Mouse (Mus musculus): ENCODE data around the gene Nudt21. TPM values are rescaled to one million over a fixed set of nuclear protein-coding genes. Genes with fewer than 3 reads are reported as not detected.

Nudt21 gene
- not detected in 2 replicates for polyA plus RNA-seq (2012; ENCODE audit: insufficient read depth, insufficient read length, low replicate concordance, missing spikeins)

DNA sequence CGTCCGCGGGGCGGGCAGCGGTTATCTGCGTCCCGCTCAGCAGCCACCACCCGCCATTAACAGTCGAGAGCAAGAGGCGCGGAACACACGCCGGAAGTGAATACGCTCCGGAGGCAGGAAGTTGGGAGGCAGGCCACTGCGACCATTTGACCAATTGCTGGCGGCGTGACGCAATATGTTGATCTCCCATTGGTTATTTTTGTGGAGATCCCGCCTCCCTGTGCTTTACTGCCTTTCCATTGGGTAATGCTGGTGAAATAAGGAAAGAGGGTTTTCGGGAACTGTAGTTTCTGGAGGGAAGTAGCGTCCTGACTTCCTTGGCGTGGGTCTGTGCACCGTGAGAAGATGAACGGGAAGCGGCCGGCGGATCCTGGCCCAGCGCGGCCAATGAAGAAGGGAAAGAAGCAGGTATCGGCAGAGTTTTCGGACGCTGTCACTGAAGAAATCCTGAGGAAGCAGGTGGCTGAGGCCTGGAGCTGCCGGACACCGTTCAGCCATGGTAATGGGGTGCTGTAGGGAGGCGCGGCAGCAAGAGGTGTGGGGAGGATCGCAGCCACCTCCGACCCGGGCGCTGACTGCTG is at the start of gene Nudt21, which contains the start of gene Ogfod1:
TSS of gene Nudt21 (minus strand) at position 88 of the 581 bp plus-strand sequence.
TSS of gene Ogfod1 (plus strand) at position 255 of the 581 bp plus-strand sequence.
- H3K27ac ChIP-seq (ENCODE audit: insufficient read depth, low read depth, low read length): 0 out of 2 replicates have a peak within 1 kb of the TSS, but pooled peaks have one; percentile 12
- H3K4me1 ChIP-seq (ENCODE audit: control insufficient read depth, insufficient read depth, low read length): peaks cover 3% of the 10 kb centered on the region
- peak within 1 kb of the TSS; percentile 90 for H3K4me3 ChIP-seq (ENCODE audit: insufficient read depth, low read depth, low read length)
- TF ChIP-seq POLR2A (IDR thresholded peaks at IDR 0.05; ENCODE audit: insufficient read depth, low read depth, low read length): peak; percentile 37; the same call in 1 of the 2 replicates
- TF ChIP-seq CTCF (IDR thresholded peaks at IDR 0.05; ENCODE audit: insufficient read depth, low read depth, low read length): no peak
- under 1% methylated on average over 41 of the region's 41 CpGs for WGBS

DNA sequence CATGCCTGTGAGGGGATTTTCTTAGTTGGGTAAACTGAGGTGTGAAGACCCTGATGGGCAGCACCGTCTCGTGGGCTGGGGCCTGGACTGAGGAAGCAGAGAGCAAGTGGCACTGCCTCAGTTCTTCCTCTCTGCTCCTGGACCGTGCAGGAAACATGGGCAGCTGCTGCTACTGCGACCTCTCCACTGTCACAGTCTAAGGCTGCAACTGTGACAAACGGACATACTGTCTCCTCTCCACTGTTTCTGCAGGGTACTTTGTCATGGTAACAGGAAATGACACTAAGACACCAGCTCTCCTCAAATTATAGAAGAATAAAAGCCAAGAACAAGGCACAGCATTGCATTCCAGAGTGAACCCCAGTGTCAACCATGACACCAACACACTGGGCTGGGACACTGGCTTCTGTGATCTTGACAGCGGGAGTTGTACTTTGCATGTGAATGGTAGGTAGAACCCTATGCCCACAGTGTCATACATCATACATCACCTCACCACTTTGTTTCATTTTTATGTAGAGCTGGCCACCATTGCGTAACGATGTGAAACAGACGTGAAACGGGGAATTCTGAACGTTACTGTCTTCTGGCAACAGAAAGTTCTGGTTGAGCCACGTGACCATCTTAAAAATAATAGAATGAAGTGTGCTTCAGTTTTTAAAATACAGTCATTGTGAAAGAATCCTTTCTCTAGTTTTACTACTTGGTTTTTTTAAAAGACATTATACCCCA is 39.8 kb upstream of the Nudt21 start:
- no peak overlapping the region for H3K27ac ChIP-seq (ENCODE audit: insufficient read depth, low read depth, low read length)
- 88% methylated on average over 12 of the region's 12 CpGs for WGBS
- H3K4me3 ChIP-seq (ENCODE audit: insufficient read depth, low read depth, low read length): no peak overlapping the region
- no peaks in the 10 kb centered on the region for H3K4me1 ChIP-seq (ENCODE audit: control insufficient read depth, insufficient read depth, low read length)
- TF ChIP-seq POLR2A (IDR thresholded peaks at IDR 0.05; ENCODE audit: insufficient read depth, low read depth, low read length) (no peak), CTCF (IDR thresholded peaks at IDR 0.05; ENCODE audit: insufficient read depth, low read depth, low read length) (no peak)

DNA sequence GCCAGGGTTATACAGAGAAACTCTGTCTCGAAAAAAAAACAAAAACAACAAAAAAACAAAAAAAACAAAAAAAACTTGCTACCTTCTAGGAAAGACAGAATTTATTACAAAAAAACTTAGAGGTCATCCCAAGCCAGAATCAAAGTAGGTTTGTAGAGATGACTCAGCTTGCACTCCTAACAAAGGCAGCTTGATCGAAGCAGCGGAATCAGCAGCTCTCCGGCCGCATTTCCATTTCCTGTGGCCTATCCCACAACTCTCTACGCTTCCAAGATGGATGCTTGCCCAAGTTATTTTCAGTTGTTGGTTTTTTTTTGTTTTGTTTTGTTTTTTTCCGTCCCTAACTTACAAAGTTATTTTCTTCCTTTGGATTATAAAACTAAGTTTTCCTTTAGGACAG is 32.0 kb upstream of the Nudt21 start:
- Histone ChIP-seq H3K4me1 (ENCODE audit: control insufficient read depth, insufficient read depth, low read length) (no peaks in the 10 kb centered on the region; the same call in 1 of the 2 replicates), H3K4me3 (ENCODE audit: insufficient read depth, low read depth, low read length) (no peak overlapping the region), H3K27ac (ENCODE audit: insufficient read depth, low read depth, low read length) (no peak overlapping the region)
- no peak for TF ChIP-seq CTCF (IDR thresholded peaks at IDR 0.05; ENCODE audit: insufficient read depth, low read depth, low read length)
- no peak for TF ChIP-seq POLR2A (IDR thresholded peaks at IDR 0.05; ENCODE audit: insufficient read depth, low read depth, low read length)
- WGBS: 89% methylated on average over 7 of the region's 7 CpGs

DNA sequence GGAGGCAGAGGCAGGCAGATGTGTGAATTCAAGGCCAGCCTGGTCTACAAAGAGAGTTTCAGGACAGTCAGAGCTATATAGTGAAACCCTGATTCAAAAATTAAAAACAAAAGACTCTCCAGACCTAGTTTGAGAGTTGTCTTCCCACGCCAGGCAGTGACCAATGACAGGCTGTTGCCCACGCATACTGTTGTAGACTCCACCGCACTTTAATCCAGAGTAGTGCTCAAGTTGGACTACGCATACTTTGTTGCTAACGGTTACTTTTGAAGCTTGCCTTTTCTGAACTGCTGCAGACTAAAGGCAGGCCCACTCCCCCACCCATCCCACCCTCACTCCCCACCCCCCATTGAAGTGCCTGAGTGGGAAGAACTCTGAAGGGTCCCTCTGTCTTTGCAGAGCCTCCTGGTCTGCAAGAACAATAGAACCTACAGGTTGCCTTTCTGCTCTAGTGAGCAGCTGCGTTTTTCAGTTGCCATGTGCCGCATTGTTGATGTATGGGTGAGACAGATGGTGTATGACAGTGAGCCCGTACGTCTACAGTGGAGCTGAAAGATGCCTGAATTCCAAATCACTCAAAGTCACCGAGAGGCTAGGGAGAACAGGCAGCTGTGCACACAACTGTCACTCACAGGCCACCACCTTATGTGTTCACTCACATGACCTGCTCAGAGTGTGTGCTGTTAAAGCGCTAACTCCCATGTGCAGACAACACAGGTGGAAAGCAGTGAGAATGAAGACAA is 29.5 kb upstream of the Nudt21 start:
- 57% methylated on average over 11 of the region's 11 CpGs for WGBS
- no peak overlapping the region for H3K4me3 ChIP-seq (ENCODE audit: insufficient read depth, low read depth, low read length)
- TF ChIP-seq POLR2A (IDR thresholded peaks at IDR 0.05; ENCODE audit: insufficient read depth, low read depth, low read length) (no peak), CTCF (IDR thresholded peaks at IDR 0.05; ENCODE audit: insufficient read depth, low read depth, low read length) (no peak)
- no peaks in the 10 kb centered on the region; the same call in 1 of the 2 replicates for H3K4me1 ChIP-seq (ENCODE audit: control insufficient read depth, insufficient read depth, low read length)
- no peak overlapping the region for H3K27ac ChIP-seq (ENCODE audit: insufficient read depth, low read depth, low read length)

DNA sequence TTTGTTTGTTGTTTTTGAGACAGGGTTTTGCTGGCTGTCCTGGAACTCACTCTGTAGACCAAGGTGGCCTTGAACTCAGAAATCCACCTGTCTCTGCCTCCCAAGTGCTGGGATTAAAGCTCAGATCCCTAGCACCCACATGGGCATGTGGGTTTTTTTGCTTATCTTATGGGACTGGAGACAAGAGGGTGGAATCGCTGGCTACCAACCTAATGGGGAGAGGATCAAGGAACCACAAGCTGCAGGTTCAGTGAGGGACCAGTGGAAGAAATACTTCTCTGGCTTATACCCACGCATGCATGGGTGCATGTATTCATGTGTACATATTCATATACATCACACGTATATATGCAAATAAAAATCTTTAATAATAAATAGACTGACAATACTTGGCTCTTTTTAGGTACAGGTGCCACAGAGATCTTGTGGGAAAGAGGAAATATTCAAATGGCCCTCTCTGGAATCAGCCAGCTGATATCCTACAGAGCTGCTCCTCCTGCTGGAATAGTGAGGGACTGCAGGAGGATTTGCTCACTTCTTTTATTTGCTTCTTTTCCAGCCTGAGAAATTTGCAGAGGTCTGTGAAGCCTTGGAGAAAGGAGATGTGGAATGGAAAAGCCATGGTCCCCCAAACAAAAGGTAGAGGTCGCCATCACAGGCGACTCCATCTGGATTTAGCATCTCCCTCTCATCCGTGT is 20.5 kb upstream of the Nudt21 start:
- H3K4me3 ChIP-seq (ENCODE audit: insufficient read depth, low read depth, low read length): no peak overlapping the region
- no peak overlapping the region for H3K27ac ChIP-seq (ENCODE audit: insufficient read depth, low read depth, low read length)
- WGBS: 62% methylated on average over 6 of the region's 6 CpGs
- TF ChIP-seq CTCF (IDR thresholded peaks at IDR 0.05; ENCODE audit: insufficient read depth, low read depth, low read length) (no peak), POLR2A (IDR thresholded peaks at IDR 0.05; ENCODE audit: insufficient read depth, low read depth, low read length) (no peak)
- no peaks in the 10 kb centered on the region for H3K4me1 ChIP-seq (ENCODE audit: control insufficient read depth, insufficient read depth, low read length)

DNA sequence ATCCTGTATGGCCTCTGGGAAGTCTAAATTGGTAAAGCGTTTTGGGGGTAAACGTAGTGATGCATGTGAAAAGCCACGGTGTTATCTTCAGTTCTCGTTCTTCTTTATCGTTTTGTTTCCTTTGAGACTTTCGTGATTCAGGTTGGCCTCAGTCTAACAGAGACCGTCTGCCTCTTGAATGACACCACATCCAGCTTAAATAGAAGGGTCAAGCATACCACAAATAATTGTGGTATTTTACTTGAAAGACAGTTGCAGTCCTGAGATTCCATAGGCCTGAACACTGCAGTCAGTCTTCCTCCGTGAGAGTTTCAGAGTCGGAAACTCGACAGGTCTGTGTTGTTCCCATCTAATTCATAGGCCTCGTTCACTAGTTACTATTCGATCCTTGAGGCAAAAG is 15.9 kb upstream of the Nudt21 start:
- no peaks in the 10 kb centered on the region for H3K4me1 ChIP-seq (ENCODE audit: control insufficient read depth, insufficient read depth, low read length)
- no peak overlapping the region for H3K27ac ChIP-seq (ENCODE audit: insufficient read depth, low read depth, low read length)
- no peak for TF ChIP-seq CTCF (IDR thresholded peaks at IDR 0.05; ENCODE audit: insufficient read depth, low read depth, low read length)
- no peak for TF ChIP-seq POLR2A (IDR thresholded peaks at IDR 0.05; ENCODE audit: insufficient read depth, low read depth, low read length)
- 93% methylated on average over 12 of the region's 12 CpGs for WGBS
- no peak overlapping the region for H3K4me3 ChIP-seq (ENCODE audit: insufficient read depth, low read depth, low read length)

DNA sequence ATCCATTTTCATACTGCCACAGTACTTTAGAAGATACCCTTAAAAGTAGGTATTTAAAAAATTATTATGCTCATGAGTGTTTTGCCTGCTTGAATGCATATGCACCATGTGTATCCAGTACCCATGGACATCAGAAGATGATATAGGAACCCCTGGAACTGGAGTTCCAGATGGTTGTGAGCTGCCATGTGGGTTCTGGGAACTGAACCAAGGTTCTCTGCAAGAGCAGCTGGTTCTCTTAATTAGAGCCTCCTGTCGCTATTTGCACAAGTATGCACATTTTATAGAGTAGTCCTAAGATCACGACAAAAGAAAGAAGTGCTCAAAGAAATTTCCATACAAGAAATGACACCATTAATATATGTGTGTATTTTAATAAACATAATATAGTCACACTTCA is 11.0 kb upstream of the Nudt21 start:
- TF ChIP-seq CTCF (IDR thresholded peaks at IDR 0.05; ENCODE audit: insufficient read depth, low read depth, low read length): no peak
- TF ChIP-seq POLR2A (IDR thresholded peaks at IDR 0.05; ENCODE audit: insufficient read depth, low read depth, low read length): no peak
- 54% methylated on average over 2 of the region's 2 CpGs for WGBS
- no peak overlapping the region for H3K4me3 ChIP-seq (ENCODE audit: insufficient read depth, low read depth, low read length)
- H3K4me1 ChIP-seq (ENCODE audit: control insufficient read depth, insufficient read depth, low read length): no peaks in the 10 kb centered on the region
- no peak overlapping the region for H3K27ac ChIP-seq (ENCODE audit: insufficient read depth, low read depth, low read length)

DNA sequence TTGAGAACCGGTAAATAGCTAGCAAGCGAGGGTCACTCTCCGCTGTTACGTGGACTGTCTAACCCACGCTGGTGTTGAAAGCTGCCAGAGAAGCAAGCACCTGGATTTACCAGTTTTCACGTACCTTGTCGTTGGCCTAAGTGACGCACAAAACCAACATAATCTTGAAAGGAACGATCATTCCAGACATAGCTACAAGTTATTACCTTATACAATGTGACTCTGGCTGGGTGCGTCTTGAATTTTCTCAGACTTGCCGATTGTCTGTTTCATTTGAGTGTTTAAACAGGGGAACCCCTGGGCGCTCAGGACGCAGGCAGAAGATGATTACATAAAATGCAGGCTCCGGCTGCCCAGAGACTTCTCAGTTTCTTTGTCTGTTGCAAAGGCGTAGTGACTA is 975 bp upstream of the Nudt21 start:
- 2% methylated on average over 15 of the region's 15 CpGs for WGBS
- TF ChIP-seq POLR2A (IDR thresholded peaks at IDR 0.05; ENCODE audit: insufficient read depth, low read depth, low read length): no peak
- TF ChIP-seq CTCF (IDR thresholded peaks at IDR 0.05; ENCODE audit: insufficient read depth, low read depth, low read length): no peak
- Histone ChIP-seq H3K4me3 (ENCODE audit: insufficient read depth, low read depth, low read length) (peak overlapping the region; percentile 90), H3K4me1 (ENCODE audit: control insufficient read depth, insufficient read depth, low read length) (peaks cover 3% of the 10 kb centered on the region), H3K27ac (ENCODE audit: insufficient read depth, low read depth, low read length) (no peak overlapping the region)

Measured in olfactory bulb, adult 2 months (tissue).